Mouse (Mus musculus): ENCODE data around the gene Rab21.
"Not testable (repeated sequence)": the region's sequence is repeated elsewhere in the genome, so short reads cannot be mapped to it uniquely, and the experiment has no call there.

Gene Rab21

DNA sequence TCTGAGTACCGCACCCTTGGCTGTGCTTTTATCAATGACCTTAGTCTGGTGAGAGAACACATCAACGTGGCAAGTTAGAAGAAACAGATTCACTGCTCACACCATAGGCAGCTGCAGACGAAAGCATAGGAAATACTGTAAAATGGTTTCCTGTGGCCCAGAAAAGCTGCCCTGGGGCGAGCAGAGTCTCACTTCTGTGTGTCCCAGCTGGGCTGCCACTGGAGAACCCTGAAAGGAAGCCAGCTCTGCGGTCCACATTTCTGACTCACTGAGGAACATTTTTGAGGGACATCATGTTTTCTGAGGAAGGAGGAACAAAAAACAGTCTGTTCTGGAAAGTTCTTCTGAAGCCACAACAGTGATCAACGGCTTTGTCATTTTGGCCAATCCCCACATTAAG lies 13.1 kb upstream of the Rab21 start:
- peak in 1 of 2 experiments; percentile 16 for DNase-seq (ENCODE audit: low spot score in 2 of 2)

GRCm38 (mm10) chr10:115323295-115323694 lies 7.9 kb upstream of the Rab21 start:
- peak; percentile 56 to 71 for DNase-seq (ENCODE audit: low spot score in 2 of 2)

DNA sequence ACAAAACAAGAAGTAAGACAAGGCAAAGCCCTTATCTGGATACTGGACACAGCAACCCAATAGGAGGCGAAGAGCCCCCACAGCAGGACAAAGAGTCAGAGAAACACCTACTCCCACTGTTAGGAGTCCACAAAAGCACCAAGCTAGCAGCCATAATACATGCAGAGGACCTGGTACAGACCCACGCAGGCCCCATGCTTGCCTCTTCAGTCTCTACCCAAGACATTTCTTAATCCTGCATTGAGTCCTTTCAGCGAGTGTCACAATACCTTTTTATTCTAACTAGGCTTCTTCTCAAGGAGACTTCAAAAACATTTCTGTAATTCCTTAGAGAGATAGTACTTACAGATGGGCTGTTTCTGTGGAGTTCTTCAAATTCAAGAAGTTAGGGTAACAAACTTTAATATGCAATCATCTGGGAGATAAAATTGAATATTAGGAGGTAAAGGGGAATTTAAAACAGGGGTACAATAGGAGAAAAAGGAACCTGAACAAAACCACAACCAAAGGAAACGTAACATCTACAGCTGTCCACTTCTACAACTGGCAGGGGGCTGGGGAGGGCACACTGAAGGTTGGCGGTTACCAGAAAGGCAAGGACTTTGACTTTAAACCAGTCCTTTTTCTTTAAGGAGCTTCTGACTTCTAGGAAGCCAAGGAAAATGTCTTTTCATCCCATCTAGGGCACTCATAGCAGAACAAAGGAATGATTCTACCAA lies 6.1 kb upstream of the Rab21 start:
- DNase-seq (ENCODE audit: low spot score in 2 of 2) = no peak

- DNase-seq (ENCODE audit: low spot score in 2 of 2) = not testable (repeated sequence)
Observed at GRCm38 (mm10) chr10:115318388-115318787, 3.0 kb upstream of the Rab21 start.

GRCm38 (mm10) chr10:115316313-115316712 lies 919 bp upstream of the Rab21 start:
- no peak for DNase-seq (ENCODE audit: low spot score in 2 of 2)

DNA sequence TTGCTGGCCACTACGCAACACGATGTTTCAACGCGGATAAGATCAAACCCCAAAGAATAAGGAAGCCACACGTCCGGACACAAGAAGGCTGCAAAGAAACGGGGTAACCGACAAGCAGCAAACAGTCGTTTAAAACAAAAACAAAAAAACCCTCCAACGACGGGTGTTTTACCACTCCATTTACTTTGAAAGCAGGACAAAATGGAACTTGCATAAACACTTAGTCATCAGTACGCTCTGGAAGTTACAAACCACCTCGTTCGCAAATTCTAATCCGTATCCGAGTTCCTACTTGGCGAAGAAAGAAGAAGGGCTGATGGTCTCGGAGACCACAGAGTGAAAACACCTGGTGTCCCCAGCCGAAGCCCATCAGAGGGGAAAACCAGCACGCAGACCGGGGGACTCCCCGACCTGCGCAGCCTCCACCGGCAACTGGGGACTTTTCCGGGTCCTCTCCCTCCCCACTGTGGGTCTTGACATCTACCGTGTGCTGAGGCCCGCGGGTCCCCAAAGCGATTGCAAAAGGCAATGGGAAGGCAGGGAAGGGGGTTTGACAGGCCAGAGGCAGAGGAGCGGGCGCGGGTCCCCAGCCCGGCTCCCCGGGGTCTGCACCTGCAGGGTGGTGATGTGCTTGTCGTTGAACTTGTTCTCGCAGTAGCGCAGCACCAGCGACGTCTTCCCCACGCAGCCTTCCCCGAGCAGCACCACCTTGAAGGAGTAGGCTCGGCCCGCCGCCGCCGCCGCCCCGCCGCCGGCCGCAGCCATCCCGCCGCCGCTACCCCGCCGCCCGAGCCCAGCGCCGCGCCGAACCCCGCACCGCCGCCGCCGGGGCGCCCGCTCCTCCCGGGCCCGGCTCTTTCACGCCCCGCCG lies 577 bp downstream of the Rab21 start:
- peak in 1 of 2 experiments; percentile 26 for DNase-seq (ENCODE audit: low spot score in 2 of 2)

DNA sequence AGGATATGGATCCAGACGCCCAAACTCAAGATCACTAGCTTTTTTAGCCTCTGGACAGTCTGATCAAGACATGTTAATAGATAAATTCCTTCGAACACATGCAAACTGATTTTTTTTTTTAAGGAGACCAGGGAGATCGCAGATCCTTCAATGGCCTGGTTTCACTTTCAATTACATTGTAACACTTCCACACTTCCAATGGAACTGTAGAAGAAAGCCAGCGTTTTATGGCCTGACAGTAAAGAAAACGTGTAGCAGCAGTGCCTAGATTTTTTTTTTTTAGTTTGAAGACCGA lies 1.2 kb downstream of the Rab21 start:
- DNase-seq (ENCODE audit: low spot score in 2 of 2) = no peak

GRCm38 (mm10) chr10:115313641-115314286 lies 1.6 kb downstream of the Rab21 start:
- no peak for DNase-seq (ENCODE audit: low spot score in 2 of 2)

DNA sequence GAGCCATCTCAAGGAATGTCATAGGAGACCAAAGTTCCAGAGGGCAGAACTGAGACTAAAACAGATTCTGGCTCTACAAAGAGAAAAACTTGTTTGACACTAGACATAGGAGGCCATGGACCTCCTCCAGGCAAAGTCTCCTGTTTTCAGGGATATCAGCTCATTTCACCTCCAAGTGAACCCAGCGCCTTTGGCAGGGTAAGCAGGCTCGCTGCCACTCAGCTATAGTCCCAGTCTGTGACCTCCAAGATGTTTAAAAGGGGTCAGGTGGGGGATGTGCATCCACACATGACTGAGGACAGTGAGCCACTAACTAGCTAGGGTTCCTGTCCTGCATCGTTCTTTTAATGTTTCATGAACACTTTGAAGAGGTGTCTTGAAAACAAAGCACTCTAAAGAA lies 2.7 kb downstream of the Rab21 start:
- no peak for DNase-seq (ENCODE audit: low spot score in 2 of 2)

DNA sequence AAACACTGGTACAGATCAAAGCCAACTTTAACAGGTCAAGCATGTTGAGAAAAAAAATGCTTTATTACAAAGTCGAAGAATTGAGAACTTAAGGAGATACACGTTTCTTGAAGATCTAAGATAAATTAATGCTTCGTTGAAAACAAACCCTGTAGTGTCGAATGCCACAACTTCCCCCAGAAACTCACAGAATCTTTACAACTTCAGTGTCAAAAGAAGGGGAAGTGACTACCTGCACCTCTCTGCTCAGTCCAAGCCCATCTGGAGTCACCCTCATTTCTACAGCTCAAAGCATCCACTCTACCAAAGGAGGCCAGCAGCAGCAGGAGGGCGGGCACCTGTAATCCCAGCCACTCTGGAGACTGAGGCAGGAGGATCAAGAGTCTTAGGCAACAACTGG lies 3.2 kb downstream of the Rab21 start:
- DNase-seq (ENCODE audit: low spot score in 2 of 2) = no peak

- DNase-seq (ENCODE audit: low spot score in 2 of 2) = no peak
Observed at GRCm38 (mm10) chr10:115311263-115311965, 4.0 kb downstream of the Rab21 start.

DNA sequence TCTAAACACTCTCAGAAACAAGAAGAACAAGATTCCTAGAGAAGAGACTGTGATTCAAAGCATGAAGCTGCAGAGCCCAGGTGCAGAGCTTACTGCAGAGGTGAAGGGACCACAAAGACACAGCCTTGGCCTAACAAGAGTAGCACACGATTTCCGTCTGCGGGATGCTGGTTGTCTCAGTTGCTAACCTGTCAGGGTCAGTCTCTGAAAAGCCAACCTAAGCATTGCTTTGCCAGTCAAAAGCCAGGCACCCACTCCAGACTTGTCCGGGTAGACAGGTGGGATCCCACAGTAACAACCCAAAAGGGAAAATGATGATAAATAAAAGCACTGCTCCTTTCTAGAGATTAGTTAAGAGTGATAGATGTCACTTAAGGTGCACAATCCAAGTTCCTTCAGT lies 6.2 kb downstream of the Rab21 start:
- DNase-seq (ENCODE audit: low spot score in 2 of 2) = no peak

DNA sequence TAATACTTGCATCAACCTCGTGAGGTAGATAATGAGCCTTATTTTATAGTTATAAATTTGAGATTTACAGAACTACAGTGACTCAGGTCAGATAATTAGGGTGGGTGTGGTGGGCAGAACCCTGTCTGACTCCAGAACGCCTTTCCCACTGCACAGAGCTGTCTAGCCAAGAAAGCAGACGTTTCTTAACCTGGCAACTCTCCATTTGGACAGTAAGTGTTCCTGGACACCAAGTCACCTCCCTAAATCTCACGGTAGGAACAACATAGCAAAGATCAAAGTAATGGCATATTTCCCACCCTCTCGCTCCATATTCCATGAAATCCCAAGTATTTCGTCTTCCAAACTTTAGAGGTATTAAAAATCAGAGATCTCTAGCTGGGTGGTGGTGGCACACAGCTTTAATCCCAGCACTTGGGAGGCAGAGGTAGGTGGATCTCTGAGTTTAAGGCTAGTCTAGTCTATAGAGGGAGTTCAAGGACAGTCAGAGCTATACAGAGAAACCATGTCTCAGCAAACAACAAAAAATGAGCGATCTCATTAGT lies 8.0 kb downstream of the Rab21 start:
- no peak for DNase-seq (ENCODE audit: low spot score in 2 of 2)

GRCm38 (mm10) chr10:115298683-115299082 lies 16.7 kb downstream of the Rab21 start:
- no peak for DNase-seq (ENCODE audit: low spot score in 2 of 2)

GRCm38 (mm10) chr10:115297582-115297981 lies 17.8 kb downstream of the Rab21 start:
- DNase-seq (ENCODE audit: low spot score in 2 of 2) = no peak

- DNase-seq (ENCODE audit: low spot score in 2 of 2) = no peak
Observed at GRCm38 (mm10) chr10:115296401-115296935, 18.9 kb downstream of the Rab21 start.

GRCm38 (mm10) chr10:115295162-115295561 lies 20.2 kb downstream of the Rab21 start:
- DNase-seq (ENCODE audit: low spot score in 2 of 2) = no peak

- DNase-seq (ENCODE audit: low spot score in 2 of 2) = no peak
Observed at GRCm38 (mm10) chr10:115294715-115295114, 20.7 kb downstream of the Rab21 start.

DNA sequence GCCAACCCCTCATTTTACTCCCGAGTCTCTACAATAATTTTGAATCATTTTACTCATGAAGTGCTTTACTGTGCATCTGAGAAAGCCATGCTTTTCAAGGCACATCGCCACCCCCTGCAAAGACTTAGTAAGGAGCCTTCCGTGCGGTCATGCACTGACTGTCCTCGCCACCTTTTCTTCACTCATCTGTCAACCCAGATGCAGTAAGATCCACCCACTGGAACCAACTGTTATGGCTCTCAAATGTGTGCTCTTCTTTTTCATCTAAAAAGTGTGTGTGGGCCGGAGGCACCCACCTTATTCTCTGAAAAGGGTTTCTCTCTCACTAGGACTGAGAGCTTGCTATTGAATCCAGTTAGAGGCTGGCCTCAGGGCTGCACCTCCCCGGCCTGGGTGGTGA lies 21.4 kb downstream of the Rab21 start:
- no peak for DNase-seq (ENCODE audit: low spot score in 2 of 2)

DNA sequence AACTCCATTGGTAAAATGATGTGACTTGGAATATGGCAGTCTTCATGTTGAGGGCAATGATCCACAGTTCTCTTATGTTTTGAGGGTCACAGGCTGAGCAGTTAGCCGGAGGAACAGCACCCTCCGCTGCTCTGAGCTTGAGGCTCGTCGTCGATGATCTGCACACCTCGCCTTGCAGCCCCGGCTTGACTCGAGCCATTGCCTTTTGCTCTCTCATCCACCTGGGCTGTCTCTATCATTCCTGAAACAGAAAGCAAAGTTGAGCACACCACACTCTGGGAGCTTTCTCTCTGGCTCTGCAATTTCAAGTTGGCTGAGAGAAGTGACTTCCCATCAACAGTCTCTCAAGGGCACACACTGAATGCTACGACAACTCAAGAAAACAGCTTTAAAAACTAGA lies 24.7 kb downstream of the Rab21 start:
- no peak for DNase-seq (ENCODE audit: low spot score in 2 of 2)

DNA sequence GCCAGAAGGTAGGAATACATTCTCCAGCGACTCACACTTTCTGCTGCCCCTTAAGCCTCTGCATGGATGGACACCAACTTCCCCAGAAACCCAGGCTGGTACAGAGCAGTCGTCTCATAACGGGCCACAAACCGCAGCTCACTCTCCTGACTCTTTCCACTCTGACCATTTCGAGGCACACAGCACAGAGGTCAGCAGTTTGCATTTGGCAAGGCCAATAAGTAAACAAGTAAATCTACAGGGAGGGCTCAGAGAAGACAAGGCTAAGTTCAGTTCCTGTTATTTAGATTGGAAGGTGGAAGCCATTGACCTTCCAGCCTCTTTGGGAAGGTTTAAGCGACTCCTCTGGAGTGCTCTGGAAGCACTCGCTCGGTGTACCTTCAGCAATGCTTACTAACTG lies 26.5 kb downstream of the Rab21 start:
- DNase-seq (ENCODE audit: low spot score in 2 of 2) = no peak

GRCm38 (mm10) chr10:115284170-115284569 lies 31.2 kb downstream of the Rab21 start:
- no peak for DNase-seq (ENCODE audit: low spot score in 2 of 2)
